Mouse (Mus musculus) embryonic facial prominence, embryonic 13.5 days (tissue): ENCODE results near the gene Olfr165. TPM values are rescaled to one million over a fixed set of nuclear protein-coding genes. Genes with fewer than 3 reads are reported as not detected.
"Not testable (repeated sequence)": the region's sequence is repeated elsewhere in the genome, so short reads cannot be mapped to it uniquely, and the experiment has no call there.

Experiments used
- ATAC-seq: fragments of 200-750 bp; cut with Nextera tagmentation; 2 replicates; pipeline ENCODE4 v1.8.0; 2017; ENCODE audit warnings: low read depth; ENCODE audit not compliant: insufficient number of reproducible peaks, insufficient read depth, low FRiP score, low TSS enrichment
- H3K27ac ChIP-seq: fragments of 300-500 bp; sonication (generic); 2 replicates; pipeline ENCODE4 v1.5.1; 2015; ENCODE audit warnings: moderate library complexity, mild to moderate bottlenecking, inconsistent platforms
- H3K27me3 ChIP-seq: fragments of 300-500 bp; sonication (generic); 2 replicates; pipeline ENCODE4 v1.6.1; 2015; ENCODE audit warnings: mild to moderate bottlenecking, inconsistent platforms
- H3K36me3 ChIP-seq: fragments of 300-500 bp; sonication (generic); 2 replicates; pipeline ENCODE4 v1.6.1; 2015; ENCODE audit warnings: mild to moderate bottlenecking, inconsistent platforms
- H3K4me1 ChIP-seq: fragments of 300-500 bp; sonication (generic); 2 replicates; pipeline ENCODE4 v1.6.1; 2015; ENCODE audit warnings: inconsistent platforms
- H3K4me2 ChIP-seq: fragments of 300-500 bp; sonication (generic); 2 replicates; pipeline ENCODE4 v1.6.1; 2015; ENCODE audit warnings: moderate library complexity, mild to moderate bottlenecking, inconsistent platforms
- H3K4me3 ChIP-seq: fragments of 300-500 bp; sonication (generic); 2 replicates; pipeline ENCODE4 v1.5.1; 2015; ENCODE audit warnings: mild to moderate bottlenecking, inconsistent platforms
- H3K9ac ChIP-seq: fragments of 300-500 bp; sonication (generic); 2 replicates; pipeline ENCODE4 v1.6.1; 2015; ENCODE audit warnings: mild to moderate bottlenecking, inconsistent platforms
- H3K9me3 ChIP-seq: fragments of 300-500 bp; sonication (generic); 2 replicates; pipeline ENCODE4 v1.6.1; 2016; ENCODE audit warnings: inconsistent platforms
- WGBS: fragments of 180-500 bp; shearing (Covaris S2); methylation state at CpG from one replicate; pipeline ENCODE4 v1.1.7; 2015; ENCODE audit warnings: mixed read lengths; 5-methylcytosine and 5-hydroxymethylcytosine counted together
- polyA plus RNA-seq: library from polyadenylated mRNA; unstranded; fragments of >200 nt; fragmentation: Nextera tagmentation; extraction: Ambion mirVana; gene quantifications from 2 replicates; pipeline ENCODE4 v1.2.1, GENCODE M21; 2015

Gene Olfr165
- polyA plus RNA-seq = not detected in 2 replicates

DNA sequence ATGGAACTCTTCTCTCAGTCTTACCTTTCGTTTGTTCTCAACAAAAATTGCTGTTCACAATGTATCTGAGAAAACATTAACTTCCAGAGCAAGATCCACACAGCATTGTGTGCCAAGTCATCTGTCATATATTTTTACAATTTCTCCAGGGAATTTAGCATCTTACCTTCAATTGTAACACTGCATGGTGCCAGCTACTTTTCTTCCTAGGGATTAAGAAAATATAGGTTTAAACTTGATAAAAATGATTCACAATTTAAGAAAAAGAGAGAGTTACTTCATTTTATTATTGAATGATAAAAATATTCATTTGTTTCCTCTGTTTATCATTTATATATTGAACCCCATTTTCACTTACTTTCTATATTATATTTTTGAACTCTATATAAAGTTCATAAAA is at the start of gene Olfr165:
TSS of gene Olfr165 (minus strand) at position 101 of the 400 bp plus-strand sequence.
- H3K9ac ChIP-seq = no peak within 1 kb of the TSS
- H3K9me3 ChIP-seq = no peaks in the 10 kb centered on the region
- H3K27ac ChIP-seq = no peak within 1 kb of the TSS
- H3K4me3 ChIP-seq = no peak within 1 kb of the TSS
- no peaks in the 10 kb centered on the region for H3K4me1 ChIP-seq
- H3K4me2 ChIP-seq = no peak within 1 kb of the TSS
- no peaks in the 10 kb centered on the region for H3K27me3 ChIP-seq
- ATAC-seq = no peak
- H3K36me3 ChIP-seq = no peaks in the 10 kb centered on the region
- WGBS = 53% methylated on average over 1 of the region's 1 CpGs

DNA sequence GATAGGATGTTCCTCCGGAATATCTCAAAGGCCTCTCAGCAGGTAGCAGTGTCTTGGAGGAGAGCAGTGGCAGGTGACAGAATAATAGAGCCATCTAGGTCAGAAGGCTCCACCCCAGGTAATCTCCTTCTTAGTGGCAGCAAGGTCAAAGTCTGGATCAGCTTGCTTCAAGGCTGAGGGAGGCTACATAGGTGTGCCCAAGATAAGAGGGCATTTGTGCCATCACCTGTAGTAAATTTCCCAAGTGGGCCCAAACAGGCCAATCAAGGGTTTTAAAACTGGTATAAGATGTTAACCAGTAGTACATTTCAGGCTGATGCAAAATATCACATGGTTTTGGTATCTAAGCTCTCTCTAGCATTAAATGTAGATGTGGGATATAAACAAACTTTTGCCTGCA is 41.4 kb upstream of the Olfr165 start:
- Histone ChIP-seq H3K27ac (no peak overlapping the region), H3K4me2 (no peak overlapping the region), H3K4me3 (no peak overlapping the region), H3K9ac (no peak overlapping the region), H3K4me1 (no peaks in the 10 kb centered on the region), H3K36me3 (no peaks in the 10 kb centered on the region), H3K27me3 (no peaks in the 10 kb centered on the region), H3K9me3 (peaks cover 2% of the 10 kb centered on the region; the same call in 1 of the 2 replicates)
- no peak for ATAC-seq
- 100% methylated on average over 1 of the region's 1 CpGs for WGBS

DNA sequence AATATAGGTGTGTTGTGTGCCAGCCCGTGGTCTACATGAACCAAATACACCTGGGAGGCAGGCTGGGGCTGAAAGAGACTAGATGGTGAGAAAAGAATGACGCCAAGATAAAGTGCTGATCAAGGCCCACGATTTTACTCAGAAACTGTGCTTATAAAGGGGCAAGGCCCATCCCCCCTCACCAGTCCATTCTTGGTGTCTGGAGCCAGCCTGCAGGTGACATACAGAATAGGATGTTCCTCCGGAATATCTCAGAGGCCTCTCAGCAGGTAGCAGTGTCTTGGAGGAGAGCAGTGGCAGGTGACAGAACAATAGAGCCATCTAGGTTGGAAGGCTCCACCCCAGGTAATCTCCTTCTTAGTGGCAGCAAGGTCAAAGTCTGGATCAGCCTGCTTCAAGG is 35.8 kb upstream of the Olfr165 start:
- H3K36me3 ChIP-seq, H3K4me2 ChIP-seq, ATAC-seq, H3K27ac ChIP-seq, H3K9me3 ChIP-seq, H3K4me1 ChIP-seq, H3K27me3 ChIP-seq, H3K9ac ChIP-seq, H3K4me3 ChIP-seq: not testable (repeated sequence)
- WGBS = 81% methylated on average over 4 of the region's 4 CpGs

DNA sequence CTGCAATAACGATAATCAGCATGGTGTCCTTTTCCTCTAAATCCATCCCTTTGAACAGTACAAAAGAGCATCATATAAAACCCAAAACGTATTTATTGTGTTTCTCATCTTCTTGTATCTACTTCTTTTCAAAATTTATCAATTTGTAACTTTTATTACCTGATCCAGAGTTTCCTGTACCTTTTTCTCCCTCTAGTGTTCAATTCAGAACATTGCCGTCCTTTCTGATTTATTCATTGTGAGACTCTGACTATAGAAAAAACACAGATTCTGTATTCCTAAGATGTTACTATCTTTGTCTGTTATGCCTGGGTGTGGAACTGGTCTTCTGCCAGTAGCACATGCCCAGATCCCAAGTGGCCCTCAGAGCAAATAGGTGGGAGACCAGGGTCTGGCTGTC is 35.0 kb downstream of the Olfr165 start:
- Histone ChIP-seq H3K27ac (no peak overlapping the region), H3K4me3 (no peak overlapping the region), H3K9ac (no peak overlapping the region), H3K27me3 (no peaks in the 10 kb centered on the region), H3K4me1 (no peaks in the 10 kb centered on the region), H3K4me2 (no peak overlapping the region), H3K36me3 (no peaks in the 10 kb centered on the region), H3K9me3 (no peaks in the 10 kb centered on the region)
- ATAC-seq = no peak
- WGBS = 58% methylated on average over 3 of the region's 3 CpGs

Other genes with a start within 250 kb of the Olfr165 start
- gene Olfr164, start 109.1 kb downstream of the Olfr165 start, polyA plus RNA-seq = not detected in 2 replicates
- gene Olfr166, start 60.6 kb upstream of the Olfr165 start, polyA plus RNA-seq = not detected in 2 replicates
- not detected in 2 replicates for gene Olfr167, start 99.1 kb upstream of the Olfr165 start, polyA plus RNA-seq
- gene Olfr168, start 112.4 kb upstream of the Olfr165 start, polyA plus RNA-seq = not detected in 2 replicates
- gene Olfr169, start 148.7 kb upstream of the Olfr165 start, polyA plus RNA-seq = not detected in 2 replicates
- gene Olfr170, start 188.7 kb upstream of the Olfr165 start, polyA plus RNA-seq = not detected in 2 replicates
- not detected in 2 replicates for gene Olfr171, start 206.8 kb upstream of the Olfr165 start, polyA plus RNA-seq